Mouse (Mus musculus) bone marrow macrophage, adult 2 months (primary cell): ENCODE data around the gene Per1.

ENCODE experiments used
- CTCF ChIP-seq: IDR thresholded peaks from 2 replicates; pipeline ENCODE4 v1.5.1; 2012; ENCODE audit warnings: low read depth, mild to moderate bottlenecking, low read length, moderate library complexity
- POLR2A ChIP-seq: IDR thresholded peaks from 2 replicates; pipeline ENCODE4 v1.6.1; 2012; ENCODE audit warnings: mild to moderate bottlenecking, low read depth, low read length, borderline replicate concordance

GRCm38 (mm10) chr11:69133566-69133922 is 38.5 kb downstream of the Per1 start:
- TF ChIP-seq POLR2A (no peak), CTCF (no peak)
